Mouse (Mus musculus): Measurements from ENCODE around the gene Dnm3. TPM values are rescaled to one million over a fixed set of nuclear protein-coding genes. Genes with fewer than 3 reads are reported as not detected.

Gene Dnm3
- total RNA-seq, 1 experiment: 0.49 TPM

- no peak for DNase-seq (ENCODE audit: low read depth, low spot score)
- no peak for TF ChIP-seq MAFK (IDR thresholded peaks at IDR 0.05; ENCODE audit: insufficient read depth, low read depth, low read length)
- no peak for TF ChIP-seq ZNF384 (IDR thresholded peaks at IDR 0.05; ENCODE audit: low read depth, low read length)
- TF ChIP-seq ZC3H11A (IDR thresholded peaks at IDR 0.05; ENCODE audit: borderline replicate concordance, low read depth, low read length): no peak
- TF ChIP-seq CHD2 (IDR thresholded peaks at IDR 0.05; ENCODE audit: low read depth, low read length): no peak
- no peak for TF ChIP-seq HCFC1 (IDR thresholded peaks at IDR 0.05; ENCODE audit: borderline replicate concordance, insufficient read depth, low read length)
- no peak overlapping the region for H3K9ac ChIP-seq (ENCODE audit: insufficient read depth, low read depth, low read length, poor library complexity, severe bottlenecking)
- no peak overlapping the region for H3K4me3 ChIP-seq (ENCODE audit: insufficient read depth in 1 of 2, low read depth in 1 of 2, low read length in 2 of 2, poor library complexity in 1 of 2, severe bottlenecking in 1 of 2)
- no peaks in the 10 kb centered on the region for H3K36me3 ChIP-seq (ENCODE audit: control insufficient read depth, insufficient read depth, low read length, poor library complexity, severe bottlenecking)
- H3K4me1 ChIP-seq (ENCODE audit: control insufficient read depth in 2 of 2, insufficient read depth in 2 of 2, low read length in 2 of 2, poor library complexity in 1 of 2): no peaks in the 10 kb centered on the region
- no peaks in the 10 kb centered on the region for H3K9me3 ChIP-seq (ENCODE audit: control insufficient read depth, insufficient read depth, low read depth, low read length)
- in situ Hi-C loops (cut with MboI; ENCODE audit: low sequenced_read_pairs in 2 of 2, unreplicated experiment in 2 of 2): no loop called here
- no peak overlapping the region for H3K27ac ChIP-seq (ENCODE audit: insufficient read depth, low read depth, low read length, poor library complexity, severe bottlenecking)
Measured at GRCm38 (mm10) chr1:162336224-162336623, 141.6 kb downstream of the Dnm3 start.

GRCm38 (mm10) chr1:162328673-162329072 lies 149.2 kb downstream of the Dnm3 start:
- Histone ChIP-seq H3K4me1 (ENCODE audit: control insufficient read depth in 2 of 2, insufficient read depth in 2 of 2, low read length in 2 of 2, poor library complexity in 1 of 2) (no peaks in the 10 kb centered on the region), H3K9me3 (ENCODE audit: control insufficient read depth, insufficient read depth, low read depth, low read length) (no peaks in the 10 kb centered on the region), H3K9ac (ENCODE audit: insufficient read depth, low read depth, low read length, poor library complexity, severe bottlenecking) (no peak overlapping the region), H3K4me3 (ENCODE audit: insufficient read depth in 1 of 2, low read depth in 1 of 2, low read length in 2 of 2, poor library complexity in 1 of 2, severe bottlenecking in 1 of 2) (no peak overlapping the region), H3K27ac (ENCODE audit: insufficient read depth, low read depth, low read length, poor library complexity, severe bottlenecking) (no peak overlapping the region), H3K36me3 (ENCODE audit: control insufficient read depth, insufficient read depth, low read length, poor library complexity, severe bottlenecking) (no peaks in the 10 kb centered on the region)
- in situ Hi-C loops (cut with MboI; ENCODE audit: low sequenced_read_pairs in 2 of 2, unreplicated experiment in 2 of 2): no loop called here
- DNase-seq (ENCODE audit: low read depth, low spot score): no peak
- TF ChIP-seq CHD2 (IDR thresholded peaks at IDR 0.05; ENCODE audit: low read depth, low read length) (no peak), ZC3H11A (IDR thresholded peaks at IDR 0.05; ENCODE audit: borderline replicate concordance, low read depth, low read length) (no peak), ZNF384 (IDR thresholded peaks at IDR 0.05; ENCODE audit: low read depth, low read length) (no peak), MAFK (IDR thresholded peaks at IDR 0.05; ENCODE audit: insufficient read depth, low read depth, low read length) (no peak), HCFC1 (IDR thresholded peaks at IDR 0.05; ENCODE audit: borderline replicate concordance, insufficient read depth, low read length) (no peak)

GRCm38 (mm10) chr1:162327631-162328030 lies 150.2 kb downstream of the Dnm3 start:
- Histone ChIP-seq H3K36me3 (ENCODE audit: control insufficient read depth, insufficient read depth, low read length, poor library complexity, severe bottlenecking) (no peaks in the 10 kb centered on the region), H3K4me1 (ENCODE audit: control insufficient read depth in 2 of 2, insufficient read depth in 2 of 2, low read length in 2 of 2, poor library complexity in 1 of 2) (no peaks in the 10 kb centered on the region), H3K9me3 (ENCODE audit: control insufficient read depth, insufficient read depth, low read depth, low read length) (no peaks in the 10 kb centered on the region), H3K27ac (ENCODE audit: insufficient read depth, low read depth, low read length, poor library complexity, severe bottlenecking) (no peak overlapping the region), H3K4me3 (ENCODE audit: insufficient read depth in 1 of 2, low read depth in 1 of 2, low read length in 2 of 2, poor library complexity in 1 of 2, severe bottlenecking in 1 of 2) (no peak overlapping the region), H3K9ac (ENCODE audit: insufficient read depth, low read depth, low read length, poor library complexity, severe bottlenecking) (no peak overlapping the region)
- in situ Hi-C loops (cut with MboI; ENCODE audit: low sequenced_read_pairs in 2 of 2, unreplicated experiment in 2 of 2): no loop called here
- DNase-seq (ENCODE audit: low read depth, low spot score): no peak
- TF ChIP-seq CHD2 (IDR thresholded peaks at IDR 0.05; ENCODE audit: low read depth, low read length) (no peak), HCFC1 (IDR thresholded peaks at IDR 0.05; ENCODE audit: borderline replicate concordance, insufficient read depth, low read length) (no peak), ZNF384 (IDR thresholded peaks at IDR 0.05; ENCODE audit: low read depth, low read length) (no peak), ZC3H11A (IDR thresholded peaks at IDR 0.05; ENCODE audit: borderline replicate concordance, low read depth, low read length) (no peak), MAFK (IDR thresholded peaks at IDR 0.05; ENCODE audit: insufficient read depth, low read depth, low read length) (no peak)

GRCm38 (mm10) chr1:162324412-162324811 lies 153.4 kb downstream of the Dnm3 start:
- in situ Hi-C loops (cut with MboI; ENCODE audit: low sequenced_read_pairs in 2 of 2, unreplicated experiment in 2 of 2): loop anchor here in 1 of 2 experiments (25.0 kb wide), 1 partner anchor 312 kb away; no protein-coding TSS in a partner anchor

More at GRCm38 (mm10) chr1:162324412-162324811, 153.4 kb downstream of the Dnm3 start:
- DNase-seq (ENCODE audit: low read depth, low spot score): no peak
- Histone ChIP-seq H3K4me1 (ENCODE audit: control insufficient read depth in 2 of 2, insufficient read depth in 2 of 2, low read length in 2 of 2, poor library complexity in 1 of 2) (no peaks in the 10 kb centered on the region), H3K9ac (ENCODE audit: insufficient read depth, low read depth, low read length, poor library complexity, severe bottlenecking) (no peak overlapping the region), H3K4me3 (ENCODE audit: insufficient read depth in 1 of 2, low read depth in 1 of 2, low read length in 2 of 2, poor library complexity in 1 of 2, severe bottlenecking in 1 of 2) (no peak overlapping the region), H3K36me3 (ENCODE audit: control insufficient read depth, insufficient read depth, low read length, poor library complexity, severe bottlenecking) (no peaks in the 10 kb centered on the region), H3K27ac (ENCODE audit: insufficient read depth, low read depth, low read length, poor library complexity, severe bottlenecking) (no peak overlapping the region), H3K9me3 (ENCODE audit: control insufficient read depth, insufficient read depth, low read depth, low read length) (no peaks in the 10 kb centered on the region)
- TF ChIP-seq HCFC1 (IDR thresholded peaks at IDR 0.05; ENCODE audit: borderline replicate concordance, insufficient read depth, low read length) (no peak), ZC3H11A (IDR thresholded peaks at IDR 0.05; ENCODE audit: borderline replicate concordance, low read depth, low read length) (no peak), MAFK (IDR thresholded peaks at IDR 0.05; ENCODE audit: insufficient read depth, low read depth, low read length) (no peak), ZNF384 (IDR thresholded peaks at IDR 0.05; ENCODE audit: low read depth, low read length) (no peak), CHD2 (IDR thresholded peaks at IDR 0.05; ENCODE audit: low read depth, low read length) (no peak)

All from ES-E14 (cell line).